Mouse (Mus musculus): ENCODE measurements around the gene Defa30.
"Not testable (repeated sequence)": the region's sequence is repeated elsewhere in the genome, so short reads cannot be mapped to it uniquely, and the experiment has no call there.

Defa30 gene

DNA sequence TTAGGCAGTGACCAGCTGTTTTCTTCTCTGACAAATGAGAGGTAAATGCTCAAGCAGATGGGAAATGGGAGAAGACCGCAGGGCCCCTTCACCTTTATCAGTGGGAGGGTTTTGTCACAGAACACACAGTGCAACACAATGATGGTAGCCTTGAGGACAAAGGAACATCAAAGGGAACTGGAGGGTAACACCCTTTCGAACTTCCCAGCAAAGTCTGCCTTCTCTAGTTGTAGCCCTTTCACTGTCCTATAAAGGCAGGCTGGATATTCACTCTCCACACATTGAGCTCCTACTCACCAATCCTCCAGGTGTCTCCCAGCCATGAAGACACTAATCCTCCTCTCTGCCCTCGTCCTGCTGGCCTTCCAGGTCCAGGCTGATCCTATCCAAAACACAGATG, at the start of gene Defa30:
Defa30 (plus strand) TSS at position 301 of the 400 bp plus-strand sequence.
- not testable (repeated sequence) for DNase-seq (ENCODE audit: low spot score)

DNA sequence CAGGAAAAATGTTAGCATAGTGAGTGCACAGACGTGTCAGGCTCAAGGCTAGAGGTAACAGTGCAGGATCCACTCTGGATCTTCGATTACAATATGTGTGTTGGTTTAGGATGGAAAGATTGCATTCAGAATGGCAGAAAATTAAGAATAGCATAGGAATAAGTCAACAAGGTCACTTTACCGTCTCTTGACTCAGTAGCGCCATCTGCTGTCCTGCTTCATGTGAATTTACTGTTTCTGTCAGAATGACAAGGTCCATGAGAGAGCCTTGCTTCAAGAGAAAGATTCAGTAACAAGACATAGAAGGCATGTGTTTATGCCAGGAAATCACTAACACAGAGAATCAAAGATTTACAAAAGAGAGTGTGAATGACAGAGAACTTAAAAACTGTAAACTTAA, 41.3 kb upstream of the Defa30 start:
- DNase-seq (ENCODE audit: low spot score) = peak; percentile 17

DNA sequence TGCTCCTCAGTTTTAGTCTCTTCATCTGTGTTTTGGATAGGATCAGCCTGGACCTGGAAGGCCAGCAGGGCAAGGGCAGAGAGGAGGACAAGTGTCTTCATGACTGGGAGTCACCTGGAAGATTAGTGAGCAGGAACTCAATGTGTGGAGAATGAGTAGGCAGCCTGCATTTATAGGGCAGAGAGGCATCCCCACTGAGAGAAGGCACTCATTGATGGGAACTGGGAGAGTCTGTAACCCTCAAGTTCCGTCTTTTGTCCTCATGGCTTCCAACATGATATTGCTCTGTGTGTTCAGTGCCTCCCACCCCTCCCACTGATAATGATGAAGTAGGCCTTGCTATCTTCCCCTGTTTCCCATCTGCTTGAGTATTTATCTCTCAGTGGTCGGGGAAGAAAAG, 38.5 kb upstream of the Defa30 start, which contains the start of gene Gm14851:
Gm14851 (minus strand) TSS at position 101 of the 400 bp plus-strand sequence.
- not testable (repeated sequence) for DNase-seq (ENCODE audit: low spot score)

DNA sequence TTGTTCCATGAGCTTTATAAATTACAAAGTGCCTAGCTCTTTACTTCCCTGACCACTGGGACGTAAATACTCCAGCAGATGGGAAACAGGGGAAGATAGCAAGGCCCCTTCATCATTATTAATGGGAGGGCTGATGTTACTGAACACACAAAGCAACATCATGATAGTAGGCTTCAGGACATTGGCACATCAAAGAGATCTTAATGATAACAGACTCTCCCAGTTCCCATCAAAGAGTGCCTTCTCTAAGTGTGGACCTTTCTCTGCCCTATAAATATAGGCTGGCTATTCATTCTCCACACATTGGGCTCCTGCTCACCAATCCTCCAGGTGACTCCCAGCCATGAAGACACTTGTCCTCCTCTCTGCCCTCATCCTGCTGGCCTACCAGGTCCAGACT, 27.5 kb downstream of the Defa30 start, which contains the start of gene Defa22:
Defa22 (plus strand) TSS at position 301 of the 400 bp plus-strand sequence.
- not testable (repeated sequence) for DNase-seq (ENCODE audit: low spot score)

Data from embryo, embryonic 10 days (tissue).